Mouse (Mus musculus): Measurements from ENCODE around the gene Ormdl1. TPM values are rescaled to one million over a fixed set of nuclear protein-coding genes. Genes with fewer than 3 reads are reported as not detected.

The Ormdl1 gene
- polyA plus RNA-seq, 1 experiment from 2014 or later, result 65.9 TPM

Other genes starting within 250 kb of the Ormdl1 start
- 0.27 and 0.33 TPM in 2 replicates for gene Mstn, start 235.5 kb upstream of the Ormdl1 start, polyA plus RNA-seq (2015; fragmentation: Nextera tagmentation; extraction: Ambion mirVana)
- not detected in 2 replicates for gene 1700019A02Rik, start 109.5 kb upstream of the Ormdl1 start, polyA plus RNA-seq (2015; fragmentation: Nextera tagmentation; extraction: Ambion mirVana)
- 17.7 and 19.4 TPM in 2 replicates for gene Pms1, start 77 bp upstream of the Ormdl1 start, polyA plus RNA-seq (2015; fragmentation: Nextera tagmentation; extraction: Ambion mirVana)
- not detected in 2 replicates for gene Gm28778, start within 50 bp of the Ormdl1 start, polyA plus RNA-seq (2015; fragmentation: Nextera tagmentation; extraction: Ambion mirVana)
- 19.8 and 22.3 TPM in 2 replicates for gene Osgepl1, start 16.5 kb downstream of the Ormdl1 start, polyA plus RNA-seq (2015; fragmentation: Nextera tagmentation; extraction: Ambion mirVana)
- gene Asdurf, start 55.5 kb downstream of the Ormdl1 start, polyA plus RNA-seq (2015; fragmentation: Nextera tagmentation; extraction: Ambion mirVana), result 4.6 and 5.7 TPM in 2 replicates
- gene Gm28551, start 55.6 kb downstream of the Ormdl1 start, polyA plus RNA-seq (2015; fragmentation: Nextera tagmentation; extraction: Ambion mirVana), result 0.36 and 0.49 TPM in 2 replicates
- gene Asnsd1, start 55.7 kb downstream of the Ormdl1 start, polyA plus RNA-seq (2015; fragmentation: Nextera tagmentation; extraction: Ambion mirVana), result 62.4 and 62.9 TPM in 2 replicates

Data from thymus, postnatal 0 days (tissue).